Mouse (Mus musculus): ENCODE measurements around the gene Emg1.

DNA sequence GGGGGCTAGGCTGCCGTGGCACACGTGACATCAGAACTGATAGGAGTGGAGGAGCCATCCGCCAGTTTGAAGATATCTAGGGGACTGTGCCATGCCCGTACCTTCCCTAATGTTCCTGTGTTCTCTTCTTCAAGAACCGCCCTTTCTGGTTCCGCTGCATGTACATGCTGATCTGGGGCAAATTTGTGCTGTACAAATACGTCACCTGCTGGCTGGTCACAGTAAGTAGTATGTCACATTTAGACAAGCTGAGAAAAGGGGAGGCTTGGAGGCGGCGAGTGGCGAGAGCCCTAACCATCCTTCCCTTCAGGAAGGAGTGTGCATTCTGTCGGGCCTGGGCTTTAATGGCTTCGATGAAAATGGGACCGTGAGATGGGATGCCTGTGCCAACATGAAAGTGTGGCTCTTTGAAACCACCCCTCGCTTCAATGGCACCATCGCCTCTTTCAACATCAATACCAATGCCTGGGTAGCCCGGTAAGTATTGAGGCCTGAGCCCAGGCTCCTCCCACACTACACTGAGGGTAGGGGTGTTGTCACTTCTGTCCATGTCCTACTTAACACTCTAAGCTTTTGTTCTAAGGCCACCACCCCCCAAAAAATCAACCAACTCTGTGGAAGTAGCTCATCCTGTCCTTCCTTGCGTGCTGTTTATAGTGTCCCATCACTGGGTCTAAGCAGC is 9.7 kb downstream of the Emg1 start:
- TF ChIP-seq CTCF (IDR thresholded peaks at IDR 0.05; ENCODE audit: low read depth, low read length) (no peak), GATA1 (IDR thresholded peaks at IDR 0.05; ENCODE audit: borderline replicate concordance, low read length) (no peak)
